Mouse (Mus musculus) forebrain, embryonic 16.5 days (tissue): ENCODE measurements at regions not wholly inside any gene's neighbourhood (a gene's known extent, or its start where the extent isn't known, plus 50 kb on each side); places are given as distances from the start of the nearest gene placed in this dataset.

Experiments used
- ATAC-seq: fragments of 200-750 bp; cut with Nextera tagmentation; 2 replicates; pipeline ENCODE4 v1.8.0; 2017; ENCODE audit warnings: mild to moderate bottlenecking, moderate library complexity
- H3K27ac ChIP-seq: fragments of 300-500 bp; sonication (generic); 2 replicates; pipeline ENCODE4 v1.5.1; 2014; ENCODE audit warnings: low read length, control low read depth
- H3K27me3 ChIP-seq: fragments of 300-500 bp; sonication (generic); replicated peaks from 2 replicates; pipeline ENCODE4 v1.6.1; 2014; ENCODE audit warnings: low read length; ENCODE audit not compliant: control insufficient read depth, insufficient read depth
- H3K36me3 ChIP-seq: fragments of 300-500 bp; sonication (generic); 2 replicates; pipeline ENCODE4 v1.6.1; 2014; ENCODE audit not compliant: control insufficient read depth, insufficient read depth
- H3K4me1 ChIP-seq: fragments of 300-500 bp; sonication (generic); replicated peaks from 2 replicates; pipeline ENCODE4 v1.6.1; 2014; ENCODE audit warnings: low read length; ENCODE audit not compliant: control insufficient read depth, insufficient read depth
- H3K4me2 ChIP-seq: fragments of 300-500 bp; sonication (generic); 2 replicates; pipeline ENCODE4 v1.6.1; 2014; ENCODE audit warnings: mild to moderate bottlenecking, low read length, control low read depth
- H3K4me3 ChIP-seq: fragments of 300-500 bp; sonication (generic); replicated peaks from 2 replicates; pipeline ENCODE4 v1.5.1; 2014; ENCODE audit warnings: mild to moderate bottlenecking, low read length, control low read depth
- H3K9ac ChIP-seq: fragments of 300-500 bp; sonication (generic); replicated peaks from 2 replicates; pipeline ENCODE4 v1.6.1; 2014; ENCODE audit warnings: low read depth, low read length, control low read depth
- H3K9me3 ChIP-seq: fragments of 300-500 bp; sonication (generic); 2 replicates; pipeline ENCODE4 v1.6.1; 2016; ENCODE audit warnings: low read length; ENCODE audit not compliant: control insufficient read depth
- WGBS: fragments of 180-500 bp; shearing (Covaris S2); extraction: QIAGEN DNeasy Blood & Tissue Kit; methylation state at CpG from one replicate; pipeline ENCODE4 v1.1.7; 2014; 5-methylcytosine and 5-hydroxymethylcytosine counted together

- H3K4me1 ChIP-seq, result no peaks in the 10 kb centered on the region
- no peak overlapping the region for H3K9ac ChIP-seq
- H3K4me3 ChIP-seq, result no peak overlapping the region
- no peak for ATAC-seq
- 82% methylated on average over 5 of the region's 5 CpGs for WGBS
- no peak overlapping the region for H3K4me2 ChIP-seq
- H3K27ac ChIP-seq, result no peak overlapping the region
- no peaks in the 10 kb centered on the region for H3K27me3 ChIP-seq
- no peaks in the 10 kb centered on the region for H3K9me3 ChIP-seq
- no peaks in the 10 kb centered on the region for H3K36me3 ChIP-seq
These were observed 50.8 kb upstream of the Haao start for GRCm38 (mm10) chr17:83898531-83898930.
